Mouse (Mus musculus) layer of hippocampus, adult 9-10 months (tissue): ENCODE measurements around the gene Hcls1.
A peak's percentile ranks its signal among the peaks of the same experiment; 100 is the strongest.

Experiments used
- DNase-seq: peaks from one replicate; pipeline ENCODE4 v3.0.0; 2022; ENCODE audit warnings: low spot score

The Hcls1 gene

DNA sequence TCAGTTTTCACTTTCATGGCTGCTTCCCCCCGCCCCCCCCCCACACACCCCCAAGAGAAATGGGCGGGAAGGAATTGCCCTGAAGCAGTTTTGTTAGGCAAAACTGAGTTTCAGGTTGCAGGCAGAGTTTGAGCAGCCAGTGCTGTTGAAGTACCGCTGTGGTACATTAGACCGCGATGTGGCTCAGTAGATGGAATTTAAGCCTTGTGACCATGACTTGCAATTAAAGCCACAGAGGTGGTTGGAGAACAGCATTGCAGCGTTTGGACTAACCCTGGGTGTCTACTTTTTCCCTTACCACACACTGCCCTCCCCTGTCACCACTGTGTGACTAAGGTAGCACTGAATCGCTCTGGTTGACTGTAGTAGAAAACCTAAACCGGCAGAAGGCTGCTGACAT lies 54.7 kb downstream of the Hcls1 start:
- no peak for DNase-seq

DNA sequence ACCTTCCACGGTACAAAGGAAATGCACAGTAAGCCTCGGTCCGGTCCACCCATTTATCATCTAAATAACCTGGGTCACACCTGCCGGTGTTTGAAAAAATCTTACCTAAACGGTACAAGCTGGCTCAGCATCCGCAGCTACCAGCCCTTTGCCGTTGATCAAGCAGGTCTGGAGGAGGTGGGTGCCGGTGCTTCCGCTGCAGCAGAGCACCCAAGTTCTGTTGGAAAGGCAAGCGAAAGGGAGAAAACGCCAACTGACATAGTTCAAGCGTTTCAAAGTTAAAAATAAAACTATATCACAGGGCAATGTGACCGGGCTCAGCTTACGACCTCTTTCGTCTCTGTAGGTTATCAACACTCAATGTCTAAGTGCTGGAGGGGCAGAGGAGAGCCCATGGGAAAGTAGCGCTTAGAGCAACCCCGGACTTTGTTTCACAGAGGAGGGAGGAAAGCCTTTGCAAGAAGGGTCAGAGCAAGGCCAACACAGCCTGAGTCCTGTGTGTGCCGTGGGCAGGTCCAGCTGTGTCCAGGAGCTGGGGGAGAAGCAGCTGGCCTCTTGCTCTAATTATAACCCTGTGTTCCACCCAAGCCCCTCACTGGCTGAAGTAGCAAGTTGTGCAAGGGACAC lies 55.3 kb downstream of the Hcls1 start, which contains the start of gene Fbxo40:
Fbxo40 (minus strand) TSS at position 469 of the 627 bp plus-strand sequence.
- DNase-seq: no peak

DNA sequence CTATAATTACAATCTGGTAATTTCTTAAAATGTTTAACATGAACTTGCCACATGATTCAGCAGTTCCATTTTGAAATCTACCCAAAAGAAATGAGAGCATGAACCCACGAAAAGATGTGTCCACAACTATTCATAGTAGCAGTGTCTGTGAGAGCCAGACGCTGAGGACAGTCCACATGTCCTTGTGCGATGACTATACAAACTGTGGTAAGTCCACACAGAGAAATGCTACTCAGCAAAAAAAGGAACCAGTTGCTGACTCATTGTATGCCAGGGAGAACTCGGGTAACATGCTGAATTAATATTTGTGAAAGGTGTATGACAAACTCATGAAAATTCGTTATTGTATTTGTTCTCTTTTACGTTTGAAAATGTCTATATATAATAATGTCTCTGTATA lies 62.9 kb downstream of the Hcls1 start:
- no peak for DNase-seq

DNA sequence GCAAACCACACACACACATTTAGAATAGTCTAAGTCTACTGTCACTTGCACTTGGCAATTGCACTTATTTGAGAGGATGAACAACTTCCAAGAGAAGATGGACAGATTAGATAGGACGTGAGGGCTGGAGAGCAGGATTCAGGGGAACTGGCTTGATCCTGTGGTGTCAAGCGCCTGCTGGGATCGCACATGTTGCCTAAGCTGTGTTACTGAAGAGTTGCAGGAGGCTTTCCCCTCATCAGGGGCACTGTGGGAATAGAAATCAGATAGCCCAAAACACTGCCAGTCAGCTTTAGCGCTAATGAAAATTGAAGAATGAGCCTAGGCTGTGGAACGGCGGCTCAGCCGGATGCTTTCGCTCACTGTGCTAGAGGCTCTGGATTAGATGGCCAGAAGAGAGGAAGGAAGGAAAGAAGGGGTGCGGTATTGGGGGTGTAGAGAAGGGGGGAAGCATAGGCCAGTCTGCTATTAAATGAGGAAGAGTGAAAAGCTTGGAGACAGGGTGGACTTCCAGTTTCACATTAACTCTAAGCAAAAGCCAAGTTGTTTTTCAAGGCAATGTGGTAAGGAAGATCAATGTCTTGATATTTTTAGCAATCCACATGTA lies 64.7 kb downstream of the Hcls1 start:
- no peak for DNase-seq

DNA sequence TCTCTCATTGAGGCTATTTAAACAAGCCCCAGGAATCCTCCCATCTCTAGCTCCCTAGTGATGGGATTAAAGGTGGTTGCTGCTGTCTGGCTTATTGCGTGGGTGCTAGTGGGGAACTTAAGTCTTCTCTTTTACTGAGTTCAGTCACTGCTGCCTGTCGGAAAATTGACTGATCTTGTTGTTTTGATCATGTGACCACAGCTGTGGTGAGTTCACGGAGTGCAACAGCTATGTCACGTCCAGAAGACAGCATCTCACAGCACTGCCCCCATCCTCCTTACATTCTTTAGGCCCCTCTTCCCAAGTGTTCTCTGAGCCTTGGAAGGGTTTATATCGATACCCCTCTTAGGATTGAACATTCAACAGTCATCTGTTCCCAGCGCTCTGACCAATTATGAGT lies 74.5 kb downstream of the Hcls1 start:
- DNase-seq: no peak

DNA sequence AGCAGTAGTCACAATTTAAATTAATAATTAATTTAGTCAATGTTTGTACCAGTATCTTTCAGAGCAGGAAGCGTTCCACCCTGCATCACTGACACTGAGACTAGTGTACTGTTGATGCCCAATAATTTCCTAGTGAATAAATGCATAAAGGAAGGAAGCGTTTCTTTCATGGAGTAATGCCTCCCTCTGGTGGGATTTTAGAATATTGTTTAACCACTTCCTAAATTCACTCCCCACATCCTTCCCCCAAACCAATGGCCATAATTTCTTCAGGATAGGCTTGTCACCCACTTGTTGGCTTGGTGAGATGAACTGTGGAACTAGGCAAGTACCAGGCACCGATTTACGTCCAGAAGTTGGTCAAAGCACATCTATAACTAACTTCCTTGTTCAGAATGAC lies 75.6 kb downstream of the Hcls1 start:
- DNase-seq: peak; percentile 55

DNA sequence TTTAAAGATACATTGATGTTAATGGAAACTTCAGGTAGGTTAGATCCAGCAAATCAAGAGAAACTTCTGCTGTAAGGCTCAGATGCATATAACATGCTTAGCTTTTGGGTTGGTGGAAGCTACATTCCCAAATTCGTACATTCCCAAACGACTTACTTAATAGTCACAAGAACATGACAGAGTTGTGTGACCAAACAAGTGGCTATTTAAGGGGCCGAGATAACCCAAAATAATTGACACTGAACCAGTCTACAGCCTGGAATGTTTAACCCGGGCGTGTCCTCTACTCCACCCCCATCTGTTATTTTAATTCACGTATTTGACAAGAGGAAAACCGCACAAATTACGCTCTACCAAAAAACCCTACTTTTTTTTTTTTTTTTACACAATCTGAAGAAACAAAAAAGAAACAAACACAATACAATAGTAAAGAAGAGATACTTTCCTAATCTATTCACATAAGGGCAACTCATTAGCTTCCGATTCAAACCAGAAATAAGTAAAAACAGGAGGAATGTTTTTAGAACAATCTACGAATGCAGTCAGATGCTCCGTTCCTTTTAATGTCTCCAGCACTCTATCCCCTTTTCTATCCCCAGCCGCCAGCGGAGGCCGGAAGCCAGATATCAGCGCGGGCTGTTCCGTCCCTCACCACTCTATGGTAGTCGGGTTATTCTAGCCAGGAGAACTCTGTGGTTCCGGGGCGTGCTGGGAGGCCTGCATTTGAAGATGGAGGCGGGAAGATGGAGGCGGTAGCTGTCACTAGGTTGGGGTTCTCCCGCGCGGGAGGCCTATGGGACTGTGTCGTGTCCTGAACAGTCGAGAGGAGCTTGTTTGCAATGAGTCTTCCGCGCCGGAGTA lies 76.5 kb downstream of the Hcls1 start, which contains the start of gene Polq:
Polq (plus strand) TSS at position 726 of the 861 bp plus-strand sequence.
- peak; percentile 94 for DNase-seq

DNA sequence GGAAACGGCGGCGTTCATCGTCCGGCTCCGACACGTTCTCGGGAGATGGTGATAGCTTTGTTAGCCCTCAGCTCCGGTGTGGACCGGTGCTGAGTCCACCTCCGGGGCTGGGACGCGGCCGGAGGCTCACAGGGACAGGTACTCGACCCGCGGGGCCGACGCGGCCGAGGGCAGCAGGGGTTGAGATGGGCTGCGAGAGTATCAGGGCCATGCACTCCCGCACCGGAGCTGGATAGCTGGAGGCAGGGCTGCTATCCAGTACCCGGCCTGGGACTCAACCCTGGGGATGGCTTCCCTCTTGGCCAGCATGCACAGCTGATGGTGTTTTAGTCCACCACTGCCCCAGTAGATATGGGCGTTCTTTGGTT lies 77.1 kb downstream of the Hcls1 start:
- DNase-seq: no peak

DNA sequence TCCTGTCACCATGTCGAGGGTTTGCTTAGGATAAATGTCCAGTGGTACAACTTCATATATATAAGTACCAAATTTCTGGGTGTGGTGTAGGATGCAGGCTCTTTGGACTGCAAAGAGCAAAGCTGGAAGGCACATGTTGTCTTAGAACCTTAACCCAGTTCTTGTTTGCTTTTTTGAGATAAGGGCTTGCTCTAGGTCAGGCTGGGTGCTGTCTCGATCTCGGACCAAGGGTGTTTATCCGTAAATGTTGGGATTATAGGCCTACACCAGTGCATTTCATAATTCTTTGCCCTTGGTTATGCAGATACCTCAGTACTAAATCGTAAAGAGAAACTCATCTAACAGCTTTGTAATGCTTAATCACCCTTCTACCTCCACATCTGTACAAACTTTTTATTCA lies 77.6 kb downstream of the Hcls1 start:
- DNase-seq: no peak
